Mouse (Mus musculus): ENCODE data around the gene Rfc3.
"Not testable (repeated sequence)": the region's sequence is repeated elsewhere in the genome, so short reads cannot be mapped to it uniquely, and the experiment has no call there.

Gene Rfc3

GRCm38 (mm10) chr5:151650700-151651410 is at the start of gene Rfc3:
Rfc3 (minus strand) TSS chr5:151651242.
- in situ Hi-C loops (cut with MseI, MboI): no loop called here

GRCm38 (mm10) chr5:151693636-151694035 is 42.6 kb upstream of the Rfc3 start:
- in situ Hi-C loops (cut with MseI, MboI): not testable (repeated sequence)

DNA sequence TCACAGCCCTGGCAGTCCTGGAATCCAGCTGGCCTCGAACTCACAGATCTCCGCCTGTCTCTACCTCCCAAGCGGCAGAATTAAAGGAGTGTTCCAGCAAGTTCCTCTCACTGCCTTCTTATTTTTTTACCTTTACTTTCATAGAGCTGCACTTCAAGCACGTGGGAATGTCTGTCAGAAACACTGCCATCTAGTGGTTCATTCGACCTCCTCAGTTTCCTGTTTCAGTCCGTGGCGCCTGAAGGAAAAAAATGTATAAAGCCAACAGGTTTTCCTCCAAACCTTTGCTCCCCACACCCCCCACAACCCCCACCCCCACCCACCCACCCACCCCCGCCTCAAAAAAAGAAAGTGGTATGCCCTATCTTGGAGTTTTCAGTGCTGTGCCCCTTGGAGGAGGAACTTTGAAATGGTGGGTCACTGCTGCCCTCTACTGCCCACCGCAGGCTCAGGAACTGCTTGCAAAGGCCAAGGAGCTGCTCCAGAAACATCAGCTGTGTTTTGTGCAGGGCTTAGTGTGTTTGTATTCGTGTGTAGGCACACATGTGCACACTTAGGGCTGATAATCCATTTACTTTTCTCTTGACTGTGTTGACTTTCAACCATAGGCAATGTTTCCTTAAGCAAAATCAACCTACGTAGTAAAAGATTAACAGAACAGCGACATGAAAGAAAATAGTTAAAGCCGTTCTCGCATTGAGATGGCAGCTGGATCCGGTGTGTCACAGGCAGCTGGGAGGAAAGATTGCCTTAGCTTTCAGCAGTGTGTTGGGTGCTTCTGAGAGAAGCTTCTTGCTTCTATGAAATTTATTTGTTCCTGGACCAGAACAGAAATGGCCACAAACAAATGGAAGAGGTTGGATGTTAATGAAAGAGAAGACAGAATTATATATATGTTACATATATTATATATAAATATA is 35.8 kb upstream of the Rfc3 start:
- in situ Hi-C loops (cut with MseI, MboI): no loop called here

DNA sequence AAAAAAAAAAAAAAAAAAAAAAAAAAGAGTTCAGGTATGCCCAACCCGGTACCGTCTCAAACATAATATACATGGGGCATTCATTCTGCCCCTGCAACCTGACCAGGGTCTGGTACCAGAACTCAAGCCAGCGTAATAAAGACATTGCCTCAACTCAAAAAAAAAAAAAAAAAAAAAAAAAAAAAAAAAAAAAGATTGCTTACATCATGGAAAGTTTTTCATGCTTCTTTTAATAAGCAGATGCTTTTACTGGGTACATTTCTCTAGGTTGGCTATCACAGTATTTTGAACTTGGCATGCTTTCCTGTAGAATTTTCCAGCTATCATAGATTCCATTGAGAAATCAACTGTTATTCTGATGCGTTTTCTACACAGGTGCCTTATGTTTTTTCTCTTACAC is 11.2 kb upstream of the Rfc3 start:
- in situ Hi-C loops (cut with MseI, MboI): no loop called here

DNA sequence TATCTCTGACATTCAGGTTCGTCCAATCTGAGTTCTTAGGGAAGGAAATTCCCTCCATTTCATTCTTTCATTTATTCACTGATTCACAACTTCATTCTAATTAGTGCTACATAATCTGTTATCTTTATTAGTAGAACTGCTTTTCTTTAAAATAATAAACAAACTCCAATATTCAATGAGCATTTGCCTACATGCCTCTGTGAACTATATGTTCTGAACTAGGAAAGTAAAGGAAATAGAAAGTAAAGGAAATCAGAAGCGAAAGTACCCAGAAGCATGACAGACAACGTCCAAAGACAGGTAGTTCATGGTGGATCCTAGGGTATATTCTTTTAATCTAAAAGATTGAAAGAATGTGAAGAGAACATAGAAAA is 356 bp upstream of the Rfc3 start:
- in situ Hi-C loops (cut with MseI, MboI): no loop called here

DNA sequence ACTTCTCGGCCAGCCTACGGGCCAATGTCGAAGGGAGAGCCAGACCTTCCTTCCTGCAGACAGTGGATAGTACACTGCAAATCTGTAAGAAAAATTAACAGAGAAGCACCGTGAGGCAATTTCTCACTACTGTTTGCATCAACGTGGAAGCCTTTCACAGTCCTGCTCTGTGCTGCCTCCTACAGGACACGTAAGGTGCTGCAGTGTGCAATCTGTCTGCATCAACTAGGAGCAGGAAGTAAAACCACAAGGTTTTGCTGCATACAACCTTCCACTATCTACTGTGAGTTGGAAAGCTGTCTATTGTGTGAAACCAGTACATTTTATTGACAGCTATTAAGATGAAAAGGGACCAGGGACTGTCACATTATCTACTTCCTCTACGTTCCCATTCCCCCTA is 6.2 kb downstream of the Rfc3 start:
- in situ Hi-C loops (cut with MseI, MboI): no loop called here

- in situ Hi-C loops (cut with MseI, MboI): no loop called here
These were observed 8.2 kb downstream of the Rfc3 start for GRCm38 (mm10) chr5:151642867-151643266.

DNA sequence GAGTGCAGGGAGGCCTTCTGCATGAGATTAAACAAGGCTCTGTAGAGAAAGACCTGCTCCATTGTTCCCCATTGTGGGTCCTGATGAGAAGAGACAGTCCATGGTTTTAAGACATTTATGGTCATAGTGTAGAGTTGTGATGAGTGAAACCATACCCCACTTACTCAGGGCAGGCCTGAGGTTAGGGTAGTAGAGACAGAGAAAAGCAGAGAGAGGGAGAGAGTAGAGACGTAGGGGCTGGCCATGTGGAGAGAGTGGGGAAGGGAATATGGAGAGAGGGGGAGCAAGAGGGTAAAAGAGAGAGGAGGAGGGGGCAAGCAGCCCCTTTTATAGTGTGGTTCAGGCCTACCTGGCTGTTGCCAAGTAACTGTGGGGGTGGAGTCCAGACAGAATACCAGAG is 8.9 kb downstream of the Rfc3 start:
- in situ Hi-C loops (cut with MseI, MboI): no loop called here

DNA sequence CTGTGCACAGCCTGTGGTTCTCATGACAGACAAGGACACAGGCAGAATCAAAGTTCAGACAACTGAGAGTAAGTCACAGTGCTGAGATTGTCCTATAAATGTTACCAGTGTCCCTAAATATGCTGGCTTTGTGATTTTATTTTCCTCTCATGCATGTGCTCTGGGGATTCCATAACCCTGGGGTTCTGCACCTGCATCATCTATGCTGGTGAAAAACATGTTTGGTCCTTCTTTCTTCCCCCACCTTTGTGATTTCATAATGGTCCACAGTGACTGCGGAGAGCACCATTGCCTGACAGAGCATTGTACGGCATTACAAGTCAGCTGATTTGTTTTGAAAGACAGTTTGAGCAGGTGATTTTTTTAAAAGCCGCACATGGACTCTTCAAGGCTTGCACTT is 45.1 kb downstream of the Rfc3 start, which contains the start of gene Vmn2r18:
Vmn2r18 (minus strand) TSS at position 101 of the 400 bp plus-strand sequence.
- in situ Hi-C loops (cut with MseI, MboI): no loop called here

GRCm38 (mm10) chr5:151601696-151602095 is 49.3 kb downstream of the Rfc3 start:
- in situ Hi-C loops (cut with MseI, MboI): no loop called here

Data from mouse trophoblast stem cell (cell line).